Mouse (Mus musculus) kidney, embryonic 16.5 days (tissue): Measurements from ENCODE around the gene Lpcat3. TPM values are rescaled to one million over a fixed set of nuclear protein-coding genes. Genes with fewer than 3 reads are reported as not detected.

Experiments
- ATAC-seq: fragments of 200-750 bp; cut with Nextera tagmentation; 2 replicates; pipeline ENCODE4 v1.8.0; 2017; ENCODE audit warnings: moderate TSS enrichment; ENCODE audit not compliant: low FRiP score, low TSS enrichment
- H3K27ac ChIP-seq: fragments of 300-500 bp; sonication (generic); 2 replicates; pipeline ENCODE4 v1.5.1; 2014; ENCODE audit warnings: low read length
- H3K27me3 ChIP-seq: fragments of 300-500 bp; sonication (generic); 2 replicates; pipeline ENCODE4 v1.6.1; 2014; ENCODE audit warnings: low read length, control low read depth, mixed read lengths; ENCODE audit not compliant: insufficient read depth
- H3K36me3 ChIP-seq: fragments of 300-500 bp; sonication (generic); 2 replicates; pipeline ENCODE4 v1.6.1; 2014; ENCODE audit warnings: low read length, control low read depth, mixed read lengths; ENCODE audit not compliant: insufficient read depth
- H3K4me1 ChIP-seq: fragments of 300-500 bp; sonication (generic); 2 replicates; pipeline ENCODE4 v1.6.1; 2014; ENCODE audit warnings: low read length, control low read depth, mixed read lengths; ENCODE audit not compliant: insufficient read depth
- H3K4me2 ChIP-seq: fragments of 300-500 bp; sonication (generic); replicated peaks from 2 replicates; pipeline ENCODE4 v1.6.1; 2014; ENCODE audit warnings: low read depth, low read length
- H3K4me3 ChIP-seq: fragments of 300-500 bp; sonication (generic); 2 replicates; pipeline ENCODE4 v1.5.1; 2014; ENCODE audit warnings: mild to moderate bottlenecking, low read length
- H3K9ac ChIP-seq: fragments of 300-500 bp; sonication (generic); replicated peaks from 2 replicates; pipeline ENCODE4 v1.6.1; 2014; ENCODE audit warnings: low read length
- H3K9me3 ChIP-seq: fragments of 300-500 bp; sonication (generic); 2 replicates; pipeline ENCODE4 v1.6.1; 2016; ENCODE audit warnings: low read length, control low read depth
- WGBS: fragments of 180-500 bp; shearing (Covaris S2); extraction: QIAGEN DNeasy Blood & Tissue Kit; methylation state at CpG from one replicate; pipeline ENCODE4 v1.1.7; 2014; 5-methylcytosine and 5-hydroxymethylcytosine counted together
- microRNA counts: library from miRNA; unstranded; fragments of <30 nt; microRNA quantifications from one replicate; lab custom pipeline; 2016
- microRNA-seq: library from miRNA; unstranded; fragments of <30 nt; microRNA quantifications from one replicate; pipeline ENCODE4, GENCODE M21; 2016
- polyA plus RNA-seq: library from polyadenylated mRNA; unstranded; fragments of >200 nt; fragmentation: Nextera tagmentation; extraction: Ambion mirVana; gene quantifications from 2 replicates; pipeline ENCODE4 v1.2.1, GENCODE M21; 2015

The Lpcat3 gene
- polyA plus RNA-seq, 1 experiment from 2014 or later: 97.2 TPM

GRCm38 (mm10) chr6:124750405-124750804, 87.6 kb downstream of the Lpcat3 start:
- ATAC-seq: no peak
- Histone ChIP-seq H3K4me3 (no peak overlapping the region), H3K4me1 (peaks cover 35% of the 10 kb centered on the region), H3K27me3 (no peaks in the 10 kb centered on the region), H3K9me3 (no peaks in the 10 kb centered on the region), H3K27ac (no peak overlapping the region), H3K4me2 (no peak overlapping the region), H3K9ac (0 out of 2 replicates have a peak overlapping the region, but pooled peaks have one; percentile 4), H3K36me3 (peaks cover 27% of the 10 kb centered on the region)
- 82% methylated on average over 8 of the region's 8 CpGs for WGBS

DNA sequence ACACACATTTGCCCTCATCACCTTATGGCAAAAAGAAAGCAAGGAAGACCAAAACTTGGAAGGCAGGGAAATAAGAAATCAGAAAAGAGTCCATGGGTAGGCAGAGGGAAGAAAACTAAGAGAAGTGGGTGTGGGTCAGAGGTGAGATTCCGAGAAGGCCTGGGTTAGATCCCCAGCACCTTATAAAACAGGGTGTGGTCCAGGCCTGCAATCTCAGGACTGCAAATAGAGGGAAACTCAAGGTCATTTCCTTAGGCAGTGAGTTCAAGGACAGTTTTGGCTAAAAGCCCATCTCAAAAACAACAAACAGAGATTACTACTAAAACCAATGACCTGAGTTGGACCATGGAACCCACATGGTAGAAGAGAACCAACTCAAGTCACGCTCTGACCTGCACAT, 91.0 kb downstream of the Lpcat3 start:
- H3K9ac ChIP-seq: no peak overlapping the region
- H3K9me3 ChIP-seq: no peaks in the 10 kb centered on the region
- peaks cover 10% of the 10 kb centered on the region for H3K36me3 ChIP-seq
- H3K27me3 ChIP-seq: no peaks in the 10 kb centered on the region
- ATAC-seq: no peak
- H3K4me1 ChIP-seq: peaks cover 39% of the 10 kb centered on the region
- 87% methylated on average over 2 of the region's 2 CpGs for WGBS
- no peak overlapping the region for H3K4me3 ChIP-seq
- H3K27ac ChIP-seq: no peak overlapping the region
- no peak overlapping the region for H3K4me2 ChIP-seq

MicroRNAs encoded within 50 kb of the gene (microRNA counts, 519-probe panel; counts per million panel counts)
- 3,322 counts per million, percentile 76 among the panel's probes with 10 or more counts for microRNA mmu-miR-141 (lab: Ali Mortazavi, UCI)
- 4,093 counts per million, percentile 90 among the panel's probes with 10 or more counts for microRNA mmu-miR-200c (lab: Ali Mortazavi, UCI)

Small RNA genes within 50 kb of the gene (microRNA-seq; reads per million reads assigned to microRNA genes)
- gene Mir141 (749 reads per million, percentile 77 among the genes with 10 or more reads in this experiment), gene Mir200c (5,159 reads per million, percentile 92 among the genes with 10 or more reads in this experiment)

Other genes with a start within 250 kb of the Lpcat3 start
- gene Pex5, start 248.0 kb upstream of the Lpcat3 start, polyA plus RNA-seq: 50.1 and 56.1 TPM in 2 replicates
- gene Clstn3, start 198.2 kb upstream of the Lpcat3 start, polyA plus RNA-seq: 5.8 and 6.6 TPM in 2 replicates
- 1.8 and 2.2 TPM in 2 replicates for gene C1rl, start 169.9 kb upstream of the Lpcat3 start, polyA plus RNA-seq
- 11.7 and 13.9 TPM in 2 replicates for gene C1ra, start 150.6 kb upstream of the Lpcat3 start, polyA plus RNA-seq
- gene C1s1, start 120.7 kb upstream of the Lpcat3 start, polyA plus RNA-seq: 28.6 and 29.0 TPM in 2 replicates
- not detected in 2 replicates for gene C1rb, start 92.7 kb upstream of the Lpcat3 start, polyA plus RNA-seq
- gene C1s2, start 26.9 kb upstream of the Lpcat3 start, polyA plus RNA-seq: 0.09 and 0.12 TPM in 2 replicates
- 202 and 219 TPM in 2 replicates for gene Emg1, start 49.2 kb downstream of the Lpcat3 start, polyA plus RNA-seq
- gene Phb2, start 49.3 kb downstream of the Lpcat3 start, polyA plus RNA-seq: 403 and 405 TPM in 2 replicates
- 13.8 and 16.4 TPM in 2 replicates for gene Ptpn6, start 75.7 kb downstream of the Lpcat3 start, polyA plus RNA-seq
- gene Grcc10, start 78.3 kb downstream of the Lpcat3 start, polyA plus RNA-seq: 527 and 541 TPM in 2 replicates
- 0.14 TPM in 1 of 2 replicates, not detected in the other for gene Gm45234, start 93.0 kb downstream of the Lpcat3 start, polyA plus RNA-seq
- gene Atn1, start 93.5 kb downstream of the Lpcat3 start, polyA plus RNA-seq: 16.4 and 20.2 TPM in 2 replicates
- 10.9 and 15.3 TPM in 2 replicates for gene Eno2, start 106.6 kb downstream of the Lpcat3 start, polyA plus RNA-seq
- gene Lrrc23, start 116.7 kb downstream of the Lpcat3 start, polyA plus RNA-seq: 1.0 and 1.2 TPM in 2 replicates
- 20.9 and 21.5 TPM in 2 replicates for gene Spsb2, start 145.6 kb downstream of the Lpcat3 start, polyA plus RNA-seq
- gene Tpi1, start 151.3 kb downstream of the Lpcat3 start, polyA plus RNA-seq: 851 and 866 TPM in 2 replicates
- gene Usp5, start 166.5 kb downstream of the Lpcat3 start, polyA plus RNA-seq: 174 TPM in 2 replicates
- gene Cdca3, start 166.5 kb downstream of the Lpcat3 start, polyA plus RNA-seq: 187 and 193 TPM in 2 replicates
- 1.7 and 1.8 TPM in 2 replicates for gene Gnb3, start 177.2 kb downstream of the Lpcat3 start, polyA plus RNA-seq
- gene P3h3, start 194.7 kb downstream of the Lpcat3 start, polyA plus RNA-seq: 10.4 and 19.3 TPM in 2 replicates
- 1.1 and 1.4 TPM in 2 replicates for gene Gpr162, start 201.0 kb downstream of the Lpcat3 start, polyA plus RNA-seq
- 0.10 and 0.28 TPM in 2 replicates for gene Cd4, start 225.2 kb downstream of the Lpcat3 start, polyA plus RNA-seq
- gene Lag3, start 248.7 kb downstream of the Lpcat3 start, polyA plus RNA-seq: 1.3 and 2.6 TPM in 2 replicates